Mouse (Mus musculus) E14TG2a.4 (cell line): Measurements from ENCODE around the gene Casp2.

Source experiments
- H3K27me3 ChIP-seq: 2 replicates; pipeline ENCODE4 v1.6.1; 2014; ENCODE audit warnings: low read length, control low read depth; ENCODE audit not compliant: insufficient read depth
- H3K36me3 ChIP-seq: 2 replicates; pipeline ENCODE4 v1.6.1; 2014; ENCODE audit warnings: low read length, control low read depth; ENCODE audit not compliant: insufficient read depth
- H3K4me1 ChIP-seq: replicated peaks from 2 replicates; pipeline ENCODE4 v1.6.1; 2014; ENCODE audit warnings: low read depth, low read length, control low read depth
- H3K4me3 ChIP-seq: replicated peaks from 2 replicates; pipeline ENCODE4 v1.5.1; 2014; ENCODE audit warnings: mild to moderate bottlenecking, low read length
- H3K9me3 ChIP-seq: 2 replicates; pipeline ENCODE4 v1.6.1; 2014; ENCODE audit warnings: low read length, control low read depth
- CTCF ChIP-seq: conservative IDR thresholded peaks from 2 replicates; pipeline ENCODE4 v1.5.1; 2014; ENCODE audit warnings: low read length
- NANOG ChIP-seq: IDR thresholded peaks from 2 replicates; pipeline ENCODE4 v1.6.1; 2014; ENCODE audit warnings: borderline replicate concordance, low read length, mixed read lengths
- POU5F1 ChIP-seq: IDR thresholded peaks from 2 replicates; pipeline ENCODE4 v1.6.1; 2014; ENCODE audit warnings: low read length, borderline replicate concordance

Gene Casp2

DNA sequence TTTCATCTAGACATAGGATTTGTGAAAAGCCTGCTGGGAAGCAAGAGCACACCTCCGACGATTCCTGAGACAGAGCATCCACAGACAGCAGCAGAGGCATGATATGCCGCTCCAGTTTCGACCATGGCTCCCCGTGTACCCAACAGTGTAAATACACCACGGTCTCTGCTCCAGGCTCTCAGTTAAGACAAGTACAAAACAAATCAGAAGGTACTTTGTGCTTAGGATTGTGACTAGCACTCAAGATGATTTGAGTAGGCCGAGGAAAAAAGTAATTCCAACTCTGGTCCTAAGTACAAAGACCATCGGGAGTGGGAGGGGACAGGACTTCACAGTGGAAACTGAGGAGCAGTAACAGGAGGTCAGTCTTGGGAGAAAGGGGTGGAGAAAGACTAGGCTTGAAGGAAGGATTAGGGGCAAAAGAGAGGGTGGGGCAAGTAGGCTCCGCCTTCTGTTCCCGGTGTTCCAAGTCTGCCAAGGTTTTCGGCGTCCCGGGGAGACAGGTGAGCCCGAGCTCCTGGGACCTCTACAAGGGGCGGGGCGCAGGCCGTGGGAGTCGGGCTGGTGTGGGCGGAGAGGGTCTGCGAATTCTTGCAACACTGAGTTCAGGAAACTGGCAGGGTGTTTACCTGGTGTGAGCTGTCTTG, 3.1 kb upstream of the Casp2 start, which contains the start of gene Tmem139:
Gene Tmem139 (plus strand): TSS at position 447 of the 647 bp plus-strand sequence.
- TF ChIP-seq NANOG: no peak
- TF ChIP-seq CTCF: no peak
- no peak for TF ChIP-seq POU5F1
- H3K4me3 ChIP-seq: peak within 1 kb of the TSS; percentile 51
- no peaks in the 10 kb centered on the region for H3K9me3 ChIP-seq
- peaks cover 51% of the 10 kb centered on the region for H3K4me1 ChIP-seq
- 0 out of 2 replicates have a peak, but pooled peaks cover 4% of the 10 kb centered on the region for H3K27me3 ChIP-seq
- peaks cover 5% of the 10 kb centered on the region; the same call in 1 of the 2 replicates for H3K36me3 ChIP-seq

DNA sequence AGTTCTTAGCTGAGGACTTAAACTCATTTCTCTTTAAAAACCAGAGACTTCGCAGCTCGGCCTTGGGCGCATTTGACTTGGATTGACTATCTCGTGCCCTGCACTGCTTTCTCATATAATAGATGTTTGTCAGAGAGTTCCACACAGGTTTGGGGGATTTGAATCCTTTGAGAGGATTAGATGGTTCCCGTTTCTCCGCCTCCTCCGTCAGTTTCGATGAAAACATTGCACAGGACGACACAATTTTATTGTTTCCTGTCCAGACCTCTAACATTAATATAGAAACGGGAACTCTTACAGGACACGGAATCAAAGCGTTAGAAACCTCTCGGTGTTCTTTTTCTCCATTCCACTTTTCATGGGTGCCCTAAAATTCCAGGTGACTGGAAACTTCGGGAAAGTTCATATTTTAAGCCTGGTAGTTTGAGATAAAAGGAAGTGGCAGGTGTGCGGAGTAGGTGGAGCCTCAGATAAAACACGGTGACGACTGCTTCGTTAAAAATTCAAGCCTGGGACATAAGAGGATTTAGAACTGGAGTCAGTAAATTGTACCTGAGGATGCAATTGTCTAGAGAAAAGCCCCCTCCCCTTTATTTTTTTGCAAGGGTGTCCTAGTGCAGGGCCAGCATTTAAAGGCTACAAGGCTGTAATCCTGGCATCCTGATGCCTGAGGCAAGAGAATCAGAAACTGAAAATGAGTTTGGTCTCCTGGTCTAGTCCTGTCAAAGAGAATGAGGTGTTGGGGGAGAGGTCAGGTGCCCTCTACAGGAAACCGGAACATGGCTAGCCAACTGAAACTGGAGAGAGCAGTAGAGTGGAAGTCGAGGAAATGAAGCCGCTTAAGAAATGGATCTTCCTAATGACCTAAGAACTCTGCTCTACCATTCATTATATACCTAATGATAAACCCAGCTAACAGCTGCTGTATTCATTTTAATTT, 876 bp downstream of the Casp2 start:
- Histone ChIP-seq H3K4me3 (peak overlapping the region; percentile 94), H3K9me3 (no peaks in the 10 kb centered on the region), H3K36me3 (peaks cover 43% of the 10 kb centered on the region), H3K4me1 (peaks cover 59% of the 10 kb centered on the region), H3K27me3 (no peaks in the 10 kb centered on the region)
- no peak for TF ChIP-seq POU5F1
- TF ChIP-seq CTCF: no peak
- no peak for TF ChIP-seq NANOG

DNA sequence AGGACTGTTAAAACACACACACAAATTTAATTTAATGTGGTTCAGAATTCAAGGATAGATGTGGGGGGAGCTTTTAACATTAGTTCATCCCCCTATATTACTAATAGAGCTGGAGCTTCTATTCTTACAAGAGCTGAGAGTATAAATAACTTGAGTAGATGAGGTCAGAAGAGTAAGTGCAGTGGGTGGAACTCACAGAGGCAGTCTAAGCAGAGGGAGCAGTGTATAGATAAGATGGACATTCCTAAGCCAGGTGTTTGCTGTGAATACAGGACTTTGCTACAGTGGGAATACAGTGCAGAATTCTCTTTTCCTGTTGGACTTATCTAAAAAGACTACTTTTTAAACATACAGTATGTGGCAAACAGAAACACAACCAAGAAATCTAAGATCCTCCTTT, 6.0 kb downstream of the Casp2 start:
- TF ChIP-seq CTCF (no peak), NANOG (no peak), POU5F1 (no peak)

DNA sequence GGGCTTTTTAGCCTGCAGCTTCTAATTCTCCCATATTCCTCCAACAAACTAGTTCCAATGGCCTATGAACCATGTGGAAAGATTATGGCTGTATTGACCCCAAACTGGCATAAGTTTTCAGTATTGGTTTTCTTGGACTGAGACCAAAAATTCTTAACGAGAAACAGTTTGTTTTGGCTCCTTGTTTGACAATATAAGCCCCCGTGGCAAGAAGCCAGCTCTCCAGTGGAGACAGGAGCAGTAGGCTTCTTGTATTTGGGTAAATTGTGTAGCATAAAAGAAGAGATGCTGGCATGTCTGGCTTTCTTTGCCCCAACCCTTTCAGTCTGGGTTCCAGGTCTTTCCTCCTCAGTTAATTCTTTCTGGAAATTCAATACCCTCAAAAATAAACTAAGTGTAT, 11.4 kb downstream of the Casp2 start:
- TF ChIP-seq CTCF (no peak), NANOG (no peak), POU5F1 (no peak)
- no peak overlapping the region for H3K4me3 ChIP-seq
- H3K4me1 ChIP-seq: no peaks in the 10 kb centered on the region
- no peaks in the 10 kb centered on the region for H3K27me3 ChIP-seq
- H3K9me3 ChIP-seq: no peaks in the 10 kb centered on the region
- peaks cover 98% of the 10 kb centered on the region for H3K36me3 ChIP-seq

More for the DNA sequence above, 6.0 kb downstream of the Casp2 start:
- peaks cover 30% of the 10 kb centered on the region for H3K4me1 ChIP-seq
- no peak overlapping the region for H3K4me3 ChIP-seq
- peaks cover 95% of the 10 kb centered on the region for H3K36me3 ChIP-seq
- H3K9me3 ChIP-seq: no peaks in the 10 kb centered on the region
- H3K27me3 ChIP-seq: no peaks in the 10 kb centered on the region

DNA sequence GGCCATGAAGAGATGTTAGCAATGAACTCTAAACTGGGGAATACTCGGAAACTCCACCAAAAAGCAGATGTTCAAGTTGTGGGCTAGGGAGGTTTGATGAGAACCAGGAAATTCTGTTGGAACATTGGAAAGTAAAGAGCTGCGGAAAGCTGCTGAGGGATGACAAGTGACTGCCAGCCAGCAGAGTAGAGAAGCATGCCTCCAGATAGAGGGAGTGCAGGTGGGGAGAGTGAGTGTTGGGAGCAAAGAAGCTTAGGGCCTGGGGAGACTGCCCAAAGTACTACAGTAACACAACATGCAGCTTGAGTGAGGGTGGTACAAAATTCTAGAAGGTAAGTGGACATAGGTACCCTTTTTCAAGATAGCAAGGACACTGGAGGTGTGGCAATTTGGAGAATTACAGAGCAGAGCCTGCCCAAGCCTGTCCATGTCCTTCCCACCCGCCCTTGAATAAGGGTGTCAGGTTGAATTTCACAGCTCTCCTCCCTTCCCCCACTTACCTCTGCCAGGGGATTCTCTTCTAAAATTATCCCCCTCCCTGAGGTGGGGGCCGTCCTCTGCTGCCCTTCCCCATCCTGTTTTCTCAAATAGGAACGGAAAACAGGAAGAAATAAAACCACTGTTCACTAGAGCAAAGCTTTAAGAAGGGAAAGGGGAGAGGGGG, 18.2 kb downstream of the Casp2 start:
- TF ChIP-seq CTCF (no peak), NANOG (no peak), POU5F1 (no peak)
- Histone ChIP-seq H3K4me1 (peaks cover 7% of the 10 kb centered on the region; the same call in 1 of the 2 replicates), H3K9me3 (no peaks in the 10 kb centered on the region), H3K27me3 (no peaks in the 10 kb centered on the region), H3K36me3 (peaks cover 86% of the 10 kb centered on the region), H3K4me3 (no peak overlapping the region)

DNA sequence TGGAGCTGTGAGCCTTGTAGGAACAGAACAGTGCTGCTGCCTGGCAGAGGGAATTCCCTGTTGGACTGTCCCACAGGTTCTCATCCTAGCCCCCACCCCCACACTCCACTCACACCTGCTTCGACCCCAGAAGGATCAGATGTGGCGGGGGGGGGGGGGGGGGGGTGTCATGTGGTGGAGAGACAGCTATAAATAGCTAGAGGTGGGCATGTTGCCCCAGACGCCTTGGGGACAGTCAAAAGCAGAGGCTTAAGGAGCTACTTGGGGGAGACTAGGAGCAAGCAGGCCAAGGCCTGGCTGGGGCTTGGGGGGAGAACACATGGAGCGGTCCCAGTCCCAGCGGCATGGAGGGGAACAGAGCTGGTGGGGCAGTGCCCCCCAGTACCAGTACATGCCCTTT, 21.7 kb downstream of the Casp2 start, which contains the start of gene Clcn1:
Gene Clcn1 (plus strand): TSS at position 238 of the 400 bp plus-strand sequence.
- no peak within 1 kb of the TSS for H3K4me3 ChIP-seq
- H3K4me1 ChIP-seq: peaks cover 7% of the 10 kb centered on the region; the same call in 1 of the 2 replicates
- no peak for TF ChIP-seq POU5F1
- H3K36me3 ChIP-seq: peaks cover 65% of the 10 kb centered on the region
- H3K27me3 ChIP-seq: no peaks in the 10 kb centered on the region
- no peaks in the 10 kb centered on the region for H3K9me3 ChIP-seq

DNA sequence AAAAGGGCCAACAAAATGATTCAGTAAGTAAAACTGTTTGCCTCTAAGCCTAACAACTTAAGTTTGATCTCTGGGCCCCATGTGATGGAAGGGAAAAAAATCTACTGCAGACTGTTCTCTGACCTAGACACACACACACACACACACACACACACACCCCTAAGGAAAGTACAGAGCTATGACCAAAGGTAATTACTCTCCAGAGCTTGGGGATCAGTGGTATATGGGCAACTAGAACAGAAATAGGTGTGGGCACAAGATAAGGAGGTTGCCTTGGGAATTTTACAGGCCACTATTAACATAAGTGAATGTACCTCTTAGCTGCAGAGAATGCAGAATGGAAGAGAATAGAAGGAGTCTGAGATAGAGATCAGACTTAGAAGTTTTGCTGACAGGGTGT, 22.8 kb downstream of the Casp2 start:
- Histone ChIP-seq H3K4me1 (peaks cover 7% of the 10 kb centered on the region; the same call in 1 of the 2 replicates), H3K36me3 (peaks cover 64% of the 10 kb centered on the region), H3K27me3 (no peaks in the 10 kb centered on the region), H3K9me3 (no peaks in the 10 kb centered on the region), H3K4me3 (no peak overlapping the region)
- no peak for TF ChIP-seq NANOG
- no peak for TF ChIP-seq POU5F1
- TF ChIP-seq CTCF: no peak

DNA sequence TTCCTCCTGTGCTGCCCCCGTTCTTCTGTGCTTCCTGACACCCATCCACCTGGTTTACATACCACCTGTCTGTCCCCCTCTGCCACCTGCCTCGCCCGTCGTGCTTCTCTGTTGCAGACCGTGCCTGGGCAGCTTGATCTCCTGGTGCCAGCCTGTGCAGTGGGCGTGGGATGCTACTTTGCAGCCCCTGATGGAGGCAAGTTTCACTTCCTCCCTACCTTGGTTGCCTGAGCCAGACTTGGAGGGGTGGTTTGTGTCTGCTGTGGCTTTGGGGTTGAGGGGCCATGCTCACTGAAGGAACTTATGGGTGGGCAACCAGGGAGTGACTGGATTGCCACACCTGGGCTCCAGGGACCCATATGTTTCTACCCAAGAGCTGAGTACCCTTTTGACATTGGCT, 28.5 kb downstream of the Casp2 start:
- no peaks in the 10 kb centered on the region for H3K9me3 ChIP-seq
- no peak overlapping the region for H3K4me3 ChIP-seq
- TF ChIP-seq NANOG (no peak), CTCF (no peak), POU5F1 (no peak)
- H3K4me1 ChIP-seq: no peaks in the 10 kb centered on the region
- H3K36me3 ChIP-seq: peaks cover 59% of the 10 kb centered on the region
- no peaks in the 10 kb centered on the region for H3K27me3 ChIP-seq
